Mouse (Mus musculus): ENCODE data around the gene Tpcn1.

DNA sequence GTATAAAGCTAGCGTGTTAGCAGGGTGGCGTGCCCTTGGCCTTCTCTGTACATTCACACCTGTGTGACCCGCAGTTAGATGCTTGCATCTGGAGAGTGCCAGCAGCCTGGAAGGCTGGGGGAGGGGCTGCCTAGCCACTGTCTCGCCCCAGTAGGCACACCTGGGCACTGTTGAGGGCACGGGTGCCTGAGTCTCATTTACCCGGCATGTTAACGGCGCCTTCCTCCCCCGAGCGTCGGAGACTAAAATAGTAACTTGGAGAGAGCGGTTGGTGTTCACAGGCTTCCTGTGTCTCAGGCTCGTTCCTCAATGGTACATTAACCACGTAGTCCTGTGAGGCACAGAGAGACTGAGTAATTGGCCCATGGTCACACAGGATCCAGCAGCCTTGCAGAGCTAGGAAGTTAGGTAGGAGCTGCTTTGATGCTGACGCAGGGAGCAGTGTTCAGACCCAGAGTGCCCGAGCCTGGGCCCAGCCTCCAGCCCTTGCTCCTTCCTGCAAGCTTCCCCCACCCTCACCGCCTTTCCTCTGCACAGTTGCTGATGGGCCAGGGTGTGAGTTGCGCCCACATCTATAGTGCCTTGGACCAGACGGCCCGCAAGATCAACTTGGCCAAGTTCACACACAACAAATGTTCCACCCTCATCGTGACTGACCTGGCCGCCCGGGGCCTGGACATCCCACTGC, 32.7 kb upstream of the Tpcn1 start:
- no peak for TF ChIP-seq POLR2A (IDR thresholded peaks at IDR 0.05; ENCODE audit: extremely low read depth, insufficient read depth, low read length)
- TF ChIP-seq CTCF (IDR thresholded peaks at IDR 0.05; ENCODE audit: extremely low read depth, insufficient read depth, low read length), result no peak
